Mouse (Mus musculus): ENCODE measurements around the gene Wdr45b. TPM values are rescaled to one million over a fixed set of nuclear protein-coding genes. Genes with fewer than 3 reads are reported as not detected.
A peak's percentile ranks its signal among the peaks of the same experiment; 100 is the strongest.
"Not testable (repeated sequence)": the region's sequence is repeated elsewhere in the genome, so short reads cannot be mapped to it uniquely, and the experiment has no call there.

Gene Wdr45b
- total and polyA plus RNA-seq, 2 experiments from 2014 or later, result 71.9 to 87.1 TPM

GRCm38 (mm10) chr11:121367170-121367707 is 13.0 kb upstream of the Wdr45b start:
- Histone ChIP-seq H3K4me3 (ENCODE audit: low read depth, low read length) (no peak overlapping the region), H3K9ac (replicated peaks; ENCODE audit: low read length, poor library complexity, severe bottlenecking) (no peak overlapping the region), H3K27me3 (ENCODE audit: insufficient read depth, low read length) (no peaks in the 10 kb centered on the region), H3K4me1 (ENCODE audit: insufficient read depth, low read length) (no peaks in the 10 kb centered on the region), H3K27ac (ENCODE audit: low read depth, low read length) (no peak overlapping the region), H3K36me3 (ENCODE audit: insufficient read depth, low read length) (no peaks in the 10 kb centered on the region), H3K4me2 (ENCODE audit: low read depth, low read length, poor library complexity, severe bottlenecking) (no peak overlapping the region), H3K9me3 (ENCODE audit: low read length) (no peaks in the 10 kb centered on the region)
- WGBS, result 67% methylated on average over 5 of the region's 5 CpGs
- DNase-seq (ENCODE audit: low spot score) (no peak), ATAC-seq (ENCODE audit: low FRiP score) (no peak)
- no peak for TF ChIP-seq CTCF (IDR thresholded peaks at IDR 0.05)

GRCm38 (mm10) chr11:121362212-121362611 is 8.0 kb upstream of the Wdr45b start:
- Histone ChIP-seq H3K4me1 (ENCODE audit: insufficient read depth, low read length) (no peaks in the 10 kb centered on the region), H3K36me3 (ENCODE audit: insufficient read depth, low read length) (no peaks in the 10 kb centered on the region), H3K4me3 (ENCODE audit: low read depth, low read length) (no peak overlapping the region), H3K9ac (replicated peaks; ENCODE audit: low read length, poor library complexity, severe bottlenecking) (no peak overlapping the region), H3K27me3 (ENCODE audit: insufficient read depth, low read length) (no peaks in the 10 kb centered on the region), H3K27ac (ENCODE audit: low read depth, low read length) (no peak overlapping the region), H3K4me2 (ENCODE audit: low read depth, low read length, poor library complexity, severe bottlenecking) (no peak overlapping the region), H3K9me3 (ENCODE audit: low read length) (no peaks in the 10 kb centered on the region)
- peak; percentile 37 for TF ChIP-seq CTCF (IDR thresholded peaks at IDR 0.05)
- 33% methylated on average over 5 of the region's 5 CpGs for WGBS
- ATAC-seq (ENCODE audit: low FRiP score), result no peak
- DNase-seq (ENCODE audit: low spot score), result no peak

- Histone ChIP-seq H3K9me3 (ENCODE audit: low read length) (no peaks in the 10 kb centered on the region), H3K4me3 (ENCODE audit: low read depth, low read length) (peak overlapping the region; percentile 94), H3K4me2 (ENCODE audit: low read depth, low read length, poor library complexity, severe bottlenecking) (peak overlapping the region; percentile 82), H3K36me3 (ENCODE audit: insufficient read depth, low read length) (no peaks in the 10 kb centered on the region), H3K9ac (replicated peaks; ENCODE audit: low read length, poor library complexity, severe bottlenecking) (peak overlapping the region; percentile 91), H3K27me3 (ENCODE audit: insufficient read depth, low read length) (no peaks in the 10 kb centered on the region), H3K27ac (ENCODE audit: low read depth, low read length) (peak overlapping the region; percentile 91), H3K4me1 (ENCODE audit: insufficient read depth, low read length) (peaks cover 16% of the 10 kb centered on the region; the same call in 1 of the 2 replicates)
- 4% methylated on average over 36 of the region's 41 CpGs for WGBS
- peak; percentile 38; the same call in 1 of the 2 replicates for TF ChIP-seq CTCF (IDR thresholded peaks at IDR 0.05)
- ATAC-seq (ENCODE audit: low FRiP score) (peak; percentile 38; the same call in 1 of the 2 replicates), DNase-seq (ENCODE audit: low spot score) (peak; percentile 12)
These were observed 737 bp downstream of the Wdr45b start for GRCm38 (mm10) chr11:121353326-121354090.

- not testable (repeated sequence) for H3K9ac ChIP-seq (replicated peaks; ENCODE audit: low read length, poor library complexity, severe bottlenecking); ATAC-seq (ENCODE audit: low FRiP score); H3K4me3 ChIP-seq (ENCODE audit: low read depth, low read length); H3K27me3 ChIP-seq (ENCODE audit: insufficient read depth, low read length); H3K9me3 ChIP-seq (ENCODE audit: low read length); H3K27ac ChIP-seq (ENCODE audit: low read depth, low read length); H3K4me2 ChIP-seq (ENCODE audit: low read depth, low read length, poor library complexity, severe bottlenecking); DNase-seq (ENCODE audit: low spot score)
- Histone ChIP-seq H3K36me3 (ENCODE audit: insufficient read depth, low read length) (peaks cover 15% of the 10 kb centered on the region), H3K4me1 (ENCODE audit: insufficient read depth, low read length) (peaks cover 12% of the 10 kb centered on the region; the same call in 1 of the 2 replicates)
- 89% methylated on average over 3 of the region's 3 CpGs for WGBS
These were observed 5.5 kb downstream of the Wdr45b start for GRCm38 (mm10) chr11:121348727-121349126.

GRCm38 (mm10) chr11:121348166-121348565 is 6.1 kb downstream of the Wdr45b start:
- 93% methylated on average over 2 of the region's 2 CpGs for WGBS
- ATAC-seq (ENCODE audit: low FRiP score) (no peak), DNase-seq (ENCODE audit: low spot score) (no peak)
- Histone ChIP-seq H3K9ac (replicated peaks; ENCODE audit: low read length, poor library complexity, severe bottlenecking) (no peak overlapping the region), H3K4me3 (ENCODE audit: low read depth, low read length) (no peak overlapping the region), H3K36me3 (ENCODE audit: insufficient read depth, low read length) (peaks cover 15% of the 10 kb centered on the region), H3K27ac (ENCODE audit: low read depth, low read length) (no peak overlapping the region), H3K9me3 (ENCODE audit: low read length) (no peaks in the 10 kb centered on the region), H3K27me3 (ENCODE audit: insufficient read depth, low read length) (no peaks in the 10 kb centered on the region), H3K4me2 (ENCODE audit: low read depth, low read length, poor library complexity, severe bottlenecking) (no peak overlapping the region), H3K4me1 (ENCODE audit: insufficient read depth, low read length) (peaks cover 10% of the 10 kb centered on the region; the same call in 1 of the 2 replicates)
- TF ChIP-seq CTCF (IDR thresholded peaks at IDR 0.05), result no peak

- Histone ChIP-seq H3K27ac (ENCODE audit: low read depth, low read length) (no peak overlapping the region), H3K4me3 (ENCODE audit: low read depth, low read length) (no peak overlapping the region), H3K9ac (replicated peaks; ENCODE audit: low read length, poor library complexity, severe bottlenecking) (no peak overlapping the region), H3K4me1 (ENCODE audit: insufficient read depth, low read length) (no peaks in the 10 kb centered on the region), H3K27me3 (ENCODE audit: insufficient read depth, low read length) (no peaks in the 10 kb centered on the region), H3K36me3 (ENCODE audit: insufficient read depth, low read length) (peaks cover 15% of the 10 kb centered on the region), H3K4me2 (ENCODE audit: low read depth, low read length, poor library complexity, severe bottlenecking) (no peak overlapping the region), H3K9me3 (ENCODE audit: low read length) (no peaks in the 10 kb centered on the region)
- no peak for ATAC-seq (ENCODE audit: low FRiP score)
- TF ChIP-seq CTCF (IDR thresholded peaks at IDR 0.05), result no peak
- no peak for DNase-seq (ENCODE audit: low spot score)
- 84% methylated on average over 2 of the region's 2 CpGs for WGBS
These were observed 7.2 kb downstream of the Wdr45b start for GRCm38 (mm10) chr11:121347036-121347435.

- no CpG with 5 or more reads among the region's 1 CpGs for WGBS
- not testable (repeated sequence) for H3K4me1 ChIP-seq (ENCODE audit: insufficient read depth, low read length)
These were observed 11.8 kb downstream of the Wdr45b start for GRCm38 (mm10) chr11:121342423-121342822.

More at GRCm38 (mm10) chr11:121342423-121342822, 11.8 kb downstream of the Wdr45b start:
- H3K27ac ChIP-seq (ENCODE audit: low read depth, low read length); H3K27me3 ChIP-seq (ENCODE audit: insufficient read depth, low read length); H3K9ac ChIP-seq (replicated peaks; ENCODE audit: low read length, poor library complexity, severe bottlenecking); DNase-seq (ENCODE audit: low spot score); H3K4me2 ChIP-seq (ENCODE audit: low read depth, low read length, poor library complexity, severe bottlenecking); ATAC-seq (ENCODE audit: low FRiP score); H3K4me3 ChIP-seq (ENCODE audit: low read depth, low read length); H3K9me3 ChIP-seq (ENCODE audit: low read length): not testable (repeated sequence)
- peaks cover 17% of the 10 kb centered on the region for H3K36me3 ChIP-seq (ENCODE audit: insufficient read depth, low read length)
